Mouse (Mus musculus) liver, adult 2 months (tissue): Measurements from ENCODE around the gene Lexm. TPM values are rescaled to one million over a fixed set of nuclear protein-coding genes. Genes with fewer than 3 reads are reported as not detected.
A peak's percentile ranks its signal among the peaks of the same experiment; 100 is the strongest.

Experiments
- DNase-seq: peaks from one replicate; pipeline ENCODE4 v3.0.0-alpha.2; 2011; ENCODE audit warnings: low read depth, low spot score; ENCODE audit errors: extremely low read depth
- H3K27ac ChIP-seq: fragments of 200-500 bp; replicated peaks from 2 replicates; pipeline ENCODE4 v1.5.1; 2012; ENCODE audit warnings: low read depth, mild to moderate bottlenecking, control low read depth, inconsistent platforms, low read length; ENCODE audit not compliant: insufficient read depth
- H3K27me3 ChIP-seq: fragments of 200-500 bp; 2 replicates; pipeline ENCODE4 v1.6.1; 2012; ENCODE audit warnings: mild to moderate bottlenecking, moderate library complexity, low read length, inconsistent platforms; ENCODE audit not compliant: control insufficient read depth, insufficient read depth
- H3K36me3 ChIP-seq: fragments of 200-500 bp; 2 replicates; pipeline ENCODE4 v1.6.1; 2012; ENCODE audit warnings: low read length, inconsistent platforms; ENCODE audit not compliant: control insufficient read depth, insufficient read depth
- H3K4me1 ChIP-seq: fragments of 200-500 bp; 2 replicates; pipeline ENCODE4 v1.6.1; 2011; ENCODE audit warnings: low read length; ENCODE audit not compliant: control insufficient read depth, insufficient read depth
- H3K4me3 ChIP-seq: fragments of 200-500 bp; 2 replicates; pipeline ENCODE4 v1.5.1; 2011; ENCODE audit warnings: low read depth, mild to moderate bottlenecking, control low read depth, low read length, moderate library complexity; ENCODE audit not compliant: insufficient read depth
- H3K79me2 ChIP-seq: fragments of 200-500 bp; 2 replicates; pipeline ENCODE4 v1.6.1; 2012; ENCODE audit warnings: inconsistent platforms, mild to moderate bottlenecking, low read length, moderate library complexity; ENCODE audit not compliant: control insufficient read depth, insufficient read depth
- H3K9ac ChIP-seq: fragments of 200-500 bp; 2 replicates; pipeline ENCODE4 v1.6.1; 2012; ENCODE audit warnings: low read depth, mild to moderate bottlenecking, control low read depth, inconsistent platforms, low read length
- CTCF ChIP-seq: fragments of 200-500 bp; IDR thresholded peaks from 2 replicates; pipeline ENCODE4 v1.5.1; 2011; ENCODE audit warnings: low read depth, low read length, control low read depth
- POLR2A ChIP-seq: fragments of 200-500 bp; IDR thresholded peaks from 2 replicates; pipeline ENCODE4 v1.6.1; 2011; ENCODE audit warnings: low read length, control low read depth; ENCODE audit not compliant: insufficient read depth; ENCODE audit errors: extremely low read depth
- WGBS: fragments of 180-500 bp; shearing (Covaris S2); methylation state at CpG from one replicate; pipeline ENCODE4 v1.1.7; 2018; 5-methylcytosine and 5-hydroxymethylcytosine counted together
- polyA plus RNA-seq: library from polyadenylated mRNA; depleted of rRNA; stranded (reverse); fragments of >200 nt; gene quantifications from 2 replicates; pipeline ENCODE4 v1.2.3, GENCODE M21; 2012
- total RNA-seq: library from RNA; depleted of rRNA; stranded (reverse); fragments of >200 nt; gene quantifications from 2 replicates; pipeline ENCODE4 v1.2.3, GENCODE M21; 2014

The Lexm gene
- total and polyA plus RNA-seq, 2 experiments: not detected

GRCm38 (mm10) chr4:106557262-106557661 is 59.8 kb downstream of the Lexm start:
- Histone ChIP-seq H3K4me1 (peaks cover 11% of the 10 kb centered on the region; the same call in 1 of the 2 replicates), H3K9ac (no peak overlapping the region), H3K27me3 (no peaks in the 10 kb centered on the region), H3K4me3 (no peak overlapping the region), H3K36me3 (no peaks in the 10 kb centered on the region), H3K27ac (no peak overlapping the region), H3K79me2 (peaks cover 6% of the 10 kb centered on the region)
- 42% methylated on average over 5 of the region's 5 CpGs for WGBS
- DNase-seq: no peak
- TF ChIP-seq POLR2A: no peak
- TF ChIP-seq CTCF: no peak

- no peak overlapping the region for H3K27ac ChIP-seq
- no peaks in the 10 kb centered on the region for H3K36me3 ChIP-seq
- no peaks in the 10 kb centered on the region for H3K79me2 ChIP-seq
- WGBS: 37% methylated on average over 8 of the region's 8 CpGs
- peaks cover 7% of the 10 kb centered on the region; the same call in 1 of the 2 replicates for H3K4me1 ChIP-seq
- no peaks in the 10 kb centered on the region for H3K27me3 ChIP-seq
- no peak overlapping the region for H3K4me3 ChIP-seq
- H3K9ac ChIP-seq: no peak overlapping the region
- TF ChIP-seq POLR2A: no peak
- TF ChIP-seq CTCF: no peak
- DNase-seq: no peak
Observed at GRCm38 (mm10) chr4:106550516-106551166, 66.4 kb downstream of the Lexm start.

DNA sequence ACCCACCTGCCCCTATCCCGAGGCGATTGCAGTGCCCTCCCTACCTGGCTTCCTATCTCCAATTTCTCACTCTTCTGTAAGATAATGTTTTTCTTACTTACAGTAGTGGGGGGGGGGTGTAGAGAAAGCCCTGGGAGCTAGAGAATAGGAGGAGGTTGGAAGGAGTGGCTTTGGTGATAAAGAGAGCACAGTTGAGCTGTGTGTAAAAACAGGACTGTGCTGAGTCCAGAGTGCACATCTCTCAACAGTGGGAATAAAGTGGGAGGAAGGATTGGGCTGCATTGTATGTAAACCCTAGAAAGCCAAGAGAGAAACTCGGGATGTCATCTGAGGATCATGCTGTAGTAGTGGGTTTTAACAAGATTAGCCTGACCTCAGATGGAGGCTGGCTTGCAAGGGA is 68.9 kb downstream of the Lexm start:
- Histone ChIP-seq H3K9ac (no peak overlapping the region), H3K4me1 (peaks cover 10% of the 10 kb centered on the region; the same call in 1 of the 2 replicates), H3K79me2 (no peaks in the 10 kb centered on the region), H3K27ac (no peak overlapping the region), H3K36me3 (no peaks in the 10 kb centered on the region), H3K4me3 (no peak overlapping the region), H3K27me3 (no peaks in the 10 kb centered on the region)
- no peak for DNase-seq
- 70% methylated on average over 3 of the region's 3 CpGs for WGBS
- TF ChIP-seq POLR2A (no peak), CTCF (no peak)

GRCm38 (mm10) chr4:106546896-106547295 is 70.1 kb downstream of the Lexm start:
- Histone ChIP-seq H3K27me3 (no peaks in the 10 kb centered on the region), H3K9ac (no peak overlapping the region), H3K4me3 (no peak overlapping the region), H3K79me2 (no peaks in the 10 kb centered on the region), H3K27ac (no peak overlapping the region), H3K36me3 (no peaks in the 10 kb centered on the region), H3K4me1 (peaks cover 14% of the 10 kb centered on the region; the same call in 1 of the 2 replicates)
- no peak for TF ChIP-seq POLR2A
- no peak for TF ChIP-seq CTCF
- DNase-seq: peak; percentile 42
- WGBS: 11% methylated on average over 1 of the region's 1 CpGs

GRCm38 (mm10) chr4:106545817-106546373 is 71.1 kb downstream of the Lexm start:
- 57% methylated on average over 8 of the region's 8 CpGs for WGBS
- TF ChIP-seq CTCF: no peak
- TF ChIP-seq POLR2A: no peak
- DNase-seq: peak; percentile 29
- Histone ChIP-seq H3K27ac (no peak overlapping the region), H3K36me3 (no peaks in the 10 kb centered on the region), H3K27me3 (no peaks in the 10 kb centered on the region), H3K79me2 (no peaks in the 10 kb centered on the region), H3K4me3 (no peak overlapping the region), H3K9ac (no peak overlapping the region), H3K4me1 (peaks cover 16% of the 10 kb centered on the region; the same call in 1 of the 2 replicates)

- 53% methylated on average over 2 of the region's 2 CpGs for WGBS
Observed at GRCm38 (mm10) chr4:106542211-106542610, 74.8 kb downstream of the Lexm start.

More at GRCm38 (mm10) chr4:106542211-106542610, 74.8 kb downstream of the Lexm start:
- no peak overlapping the region for H3K4me3 ChIP-seq
- no peaks in the 10 kb centered on the region for H3K79me2 ChIP-seq
- TF ChIP-seq POLR2A: no peak
- TF ChIP-seq CTCF: no peak
- peak; percentile 82 for DNase-seq
- H3K36me3 ChIP-seq: no peaks in the 10 kb centered on the region
- no peak overlapping the region for H3K9ac ChIP-seq
- no peak overlapping the region for H3K27ac ChIP-seq
- no peaks in the 10 kb centered on the region for H3K27me3 ChIP-seq
- peaks cover 23% of the 10 kb centered on the region; the same call in 1 of the 2 replicates for H3K4me1 ChIP-seq
